Mouse (Mus musculus): ENCODE measurements at regions not wholly inside any gene's neighbourhood (a gene's known extent, or its start where the extent isn't known, plus 50 kb on each side); places are given as distances from the start of the nearest gene placed in this dataset. TPM values are rescaled to one million over a fixed set of nuclear protein-coding genes. Genes with fewer than 3 reads are reported as not detected.

- Histone ChIP-seq H3K9ac (replicated peaks; ENCODE audit: low read length) (no peak overlapping the region), H3K27ac (replicated peaks; ENCODE audit: low read depth, low read length) (no peak overlapping the region), H3K36me3 (replicated peaks; ENCODE audit: control insufficient read depth, insufficient read depth, low read depth, low read length) (no peaks in the 10 kb centered on the region), H3K4me3 (ENCODE audit: low read depth, low read length) (no peak overlapping the region), H3K9me3 (replicated peaks; ENCODE audit: control insufficient read depth, low read length) (no peaks in the 10 kb centered on the region), H3K4me2 (ENCODE audit: low read depth, low read length) (no peak overlapping the region), H3K4me1 (ENCODE audit: control insufficient read depth, insufficient read depth, low read length) (no peaks in the 10 kb centered on the region), H3K27me3 (ENCODE audit: control insufficient read depth, insufficient read depth, low read length) (no peaks in the 10 kb centered on the region)
- no peak for ATAC-seq (replicated peaks; ENCODE audit: insufficient number of reproducible peaks, low FRiP score, low TSS enrichment, low read depth)
- WGBS, result 62% methylated on average over 4 of the region's 4 CpGs
- DNase-seq (ENCODE audit: low spot score), result no peak
Measured at GRCm38 (mm10) chr7:77738996-77739765, 998.6 kb downstream of the Ntrk3 start.

Small RNA genes in the stretch of these regions (microRNA-seq; reads per million reads assigned to microRNA genes)
- not detected for gene Gm44358 (ENCODE audit: borderline number of aligned reads)

Measured in embryonic facial prominence, embryonic 11.5 days (tissue).